Mouse (Mus musculus): Measurements from ENCODE around the gene Efnb3. TPM values are rescaled to one million over a fixed set of nuclear protein-coding genes. Genes with fewer than 3 reads are reported as not detected.

Gene Efnb3
- polyA plus RNA-seq, 1 experiment from 2014 or later: 57.0 TPM

GRCm38 (mm10) chr11:69526631-69527030, 33.4 kb downstream of the Efnb3 start:
- ATAC-seq (ENCODE audit: insufficient number of reproducible peaks, insufficient read depth, low FRiP score, low TSS enrichment): no peak
- 22% methylated on average over 4 of the region's 4 CpGs for WGBS
- peak overlapping the region; percentile 24 for H3K4me3 ChIP-seq
- H3K27ac ChIP-seq: peak overlapping the region; percentile 76
- no peaks in the 10 kb centered on the region for H3K36me3 ChIP-seq
- H3K9me3 ChIP-seq: no peaks in the 10 kb centered on the region
- peaks cover 18% of the 10 kb centered on the region for H3K4me1 ChIP-seq
- H3K4me2 ChIP-seq (replicated peaks): peak overlapping the region; percentile 48
- H3K9ac ChIP-seq: peak overlapping the region; percentile 50
- no peaks in the 10 kb centered on the region for H3K27me3 ChIP-seq

DNA sequence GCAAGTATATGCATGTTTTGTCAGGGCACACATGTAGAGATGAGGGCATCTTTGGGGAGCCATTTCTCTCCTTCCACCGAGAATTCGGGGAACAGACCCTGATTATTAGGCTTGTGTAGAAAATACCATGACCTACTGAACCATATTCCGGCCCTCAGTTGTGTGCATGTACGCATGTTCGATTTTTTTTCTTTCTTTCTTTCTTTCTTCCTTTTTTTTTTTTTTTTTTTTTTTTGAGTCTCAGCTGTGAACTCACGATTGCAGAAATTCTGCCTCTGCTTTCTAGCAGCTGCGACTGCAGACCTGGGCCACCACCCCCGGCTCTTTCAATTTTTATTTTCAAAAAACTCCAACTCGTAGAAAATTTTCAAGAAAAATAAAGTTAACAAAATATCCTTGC, 34.3 kb downstream of the Efnb3 start:
- Histone ChIP-seq H3K27me3 (no peaks in the 10 kb centered on the region), H3K36me3 (no peaks in the 10 kb centered on the region), H3K9ac (no peak overlapping the region), H3K4me1 (peaks cover 22% of the 10 kb centered on the region), H3K9me3 (no peaks in the 10 kb centered on the region), H3K4me2 (replicated peaks) (no peak overlapping the region), H3K4me3 (no peak overlapping the region), H3K27ac (no peak overlapping the region)
- WGBS: 83% methylated on average over 9 of the region's 9 CpGs
- no peak for ATAC-seq (ENCODE audit: insufficient number of reproducible peaks, insufficient read depth, low FRiP score, low TSS enrichment)

DNA sequence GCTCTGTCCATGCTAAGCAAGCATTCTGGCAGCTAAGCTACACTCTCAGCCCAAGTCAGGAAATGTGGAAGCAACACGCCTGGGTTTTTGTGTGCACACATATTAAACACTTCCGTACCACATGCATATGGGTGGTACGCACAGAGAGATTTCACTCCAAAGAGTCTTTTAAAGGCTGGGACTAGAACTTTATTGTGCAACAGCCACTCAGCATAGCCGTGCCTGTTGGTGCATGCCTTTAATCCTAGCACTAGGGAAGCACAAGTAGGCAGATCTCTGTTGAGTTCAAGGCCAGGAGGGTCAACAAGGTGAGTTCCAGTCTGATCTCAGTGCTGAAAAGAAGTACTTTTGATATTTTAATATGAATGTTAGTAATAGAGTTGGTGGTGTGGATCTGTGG, 36.4 kb downstream of the Efnb3 start:
- Histone ChIP-seq H3K9me3 (no peaks in the 10 kb centered on the region), H3K27me3 (no peaks in the 10 kb centered on the region), H3K36me3 (no peaks in the 10 kb centered on the region), H3K27ac (no peak overlapping the region), H3K9ac (no peak overlapping the region), H3K4me3 (no peak overlapping the region), H3K4me1 (peaks cover 28% of the 10 kb centered on the region), H3K4me2 (replicated peaks) (no peak overlapping the region)
- ATAC-seq (ENCODE audit: insufficient number of reproducible peaks, insufficient read depth, low FRiP score, low TSS enrichment): no peak
- WGBS: 89% methylated on average over 4 of the region's 4 CpGs

DNA sequence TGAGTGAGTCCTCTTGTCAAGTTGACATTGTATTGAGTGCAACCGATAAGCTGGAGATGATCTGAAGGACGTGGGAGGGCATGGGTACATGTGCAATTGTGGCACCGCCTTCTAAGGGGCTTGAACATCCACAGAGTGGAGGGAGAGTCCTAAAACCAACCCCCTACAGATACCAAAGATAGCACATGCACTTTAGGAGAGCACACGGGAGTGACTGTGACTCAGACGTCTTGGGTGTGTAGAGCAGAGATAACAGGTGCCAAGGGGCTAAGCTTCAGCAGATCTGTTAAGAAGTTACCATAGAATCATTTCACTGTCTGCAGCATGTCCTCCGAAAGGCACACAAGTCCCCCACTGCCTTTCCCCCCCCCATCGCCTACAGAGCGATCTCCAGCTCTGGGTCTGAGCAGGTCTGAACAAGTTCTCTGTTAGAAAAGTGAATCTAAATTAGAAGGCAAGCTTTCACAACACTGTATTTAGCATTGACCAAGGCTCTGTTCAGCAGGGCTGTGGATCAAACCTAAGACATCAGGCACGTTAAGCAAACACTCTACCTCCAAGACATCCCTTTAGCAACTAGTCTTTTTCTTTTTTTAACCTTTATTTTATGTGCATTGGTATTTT, 38.4 kb downstream of the Efnb3 start:
- H3K27me3 ChIP-seq: no peaks in the 10 kb centered on the region
- peaks cover 20% of the 10 kb centered on the region for H3K4me1 ChIP-seq
- no peaks in the 10 kb centered on the region for H3K9me3 ChIP-seq
- no peak overlapping the region for H3K27ac ChIP-seq
- 80% methylated on average over 9 of the region's 9 CpGs for WGBS
- no peak for ATAC-seq (ENCODE audit: insufficient number of reproducible peaks, insufficient read depth, low FRiP score, low TSS enrichment)
- no peaks in the 10 kb centered on the region for H3K36me3 ChIP-seq
- no peak overlapping the region for H3K4me2 ChIP-seq (replicated peaks)
- H3K9ac ChIP-seq: no peak overlapping the region
- no peak overlapping the region for H3K4me3 ChIP-seq

- Histone ChIP-seq H3K4me1 (peaks cover 21% of the 10 kb centered on the region; the same call in 1 of the 2 replicates), H3K9ac (no peak overlapping the region), H3K4me3 (no peak overlapping the region), H3K36me3 (no peaks in the 10 kb centered on the region), H3K27me3 (no peaks in the 10 kb centered on the region), H3K9me3 (no peaks in the 10 kb centered on the region), H3K4me2 (replicated peaks) (no peak overlapping the region), H3K27ac (no peak overlapping the region)
- ATAC-seq (ENCODE audit: insufficient number of reproducible peaks, insufficient read depth, low FRiP score, low TSS enrichment): no peak
- WGBS: 67% methylated on average over 4 of the region's 4 CpGs
These were observed 40.0 kb downstream of the Efnb3 start for GRCm38 (mm10) chr11:69519976-69520375.

DNA sequence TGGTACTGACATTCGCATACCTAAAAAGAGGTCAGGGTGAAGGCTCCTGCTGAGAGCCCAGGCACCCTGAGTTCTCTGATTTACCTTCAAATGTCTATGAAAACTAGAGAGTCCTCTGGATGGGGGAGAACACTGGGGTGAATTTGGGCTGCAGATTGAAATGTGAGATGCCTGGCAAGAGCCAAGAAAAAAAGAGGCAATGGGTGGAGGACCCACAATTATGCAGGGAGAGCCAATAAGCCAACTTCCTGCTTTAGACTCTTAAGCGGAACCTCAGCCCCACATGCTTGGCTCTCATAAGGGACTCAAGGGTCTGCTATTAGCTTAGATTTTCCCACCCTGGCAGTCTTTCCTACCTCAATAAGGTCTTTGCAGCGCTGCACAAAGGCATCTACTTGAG, 43.3 kb downstream of the Efnb3 start:
- Histone ChIP-seq H3K4me1 (peaks cover 27% of the 10 kb centered on the region), H3K9ac (no peak overlapping the region), H3K27ac (0 out of 2 replicates have a peak overlapping the region, but pooled peaks have one; percentile 4), H3K27me3 (no peaks in the 10 kb centered on the region), H3K36me3 (no peaks in the 10 kb centered on the region), H3K9me3 (no peaks in the 10 kb centered on the region), H3K4me2 (replicated peaks) (no peak overlapping the region), H3K4me3 (no peak overlapping the region)
- WGBS: 70% methylated on average over 3 of the region's 3 CpGs
- no peak for ATAC-seq (ENCODE audit: insufficient number of reproducible peaks, insufficient read depth, low FRiP score, low TSS enrichment)

GRCm38 (mm10) chr11:69516151-69516640, 43.8 kb downstream of the Efnb3 start:
- no peak overlapping the region for H3K4me2 ChIP-seq (replicated peaks)
- H3K9ac ChIP-seq: no peak overlapping the region
- no peaks in the 10 kb centered on the region for H3K9me3 ChIP-seq
- 63% methylated on average over 15 of the region's 15 CpGs for WGBS
- no peak for ATAC-seq (ENCODE audit: insufficient number of reproducible peaks, insufficient read depth, low FRiP score, low TSS enrichment)
- H3K4me3 ChIP-seq: no peak overlapping the region
- 0 out of 2 replicates have a peak overlapping the region, but pooled peaks have one; percentile 4 for H3K27ac ChIP-seq
- H3K4me1 ChIP-seq: peaks cover 32% of the 10 kb centered on the region
- H3K27me3 ChIP-seq: no peaks in the 10 kb centered on the region
- no peaks in the 10 kb centered on the region for H3K36me3 ChIP-seq

DNA sequence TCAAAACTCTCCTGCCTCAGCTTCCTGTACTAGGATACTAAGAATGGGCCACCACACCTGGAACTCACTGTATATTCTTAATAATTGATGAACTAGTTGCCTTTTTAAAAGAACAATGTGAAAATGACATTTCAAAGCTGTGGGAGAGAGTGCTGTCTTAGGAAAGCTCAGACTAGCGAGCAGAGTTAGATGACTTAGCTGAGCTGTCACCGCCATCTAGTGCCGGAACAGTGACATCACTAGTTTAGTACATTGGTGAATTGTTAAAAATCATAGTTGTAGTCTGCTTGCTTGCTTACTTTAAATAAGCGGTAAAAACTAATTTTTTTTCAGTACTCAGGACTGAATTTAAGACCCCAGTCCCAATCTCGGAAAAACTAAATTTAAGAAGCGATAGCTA, 46.2 kb downstream of the Efnb3 start:
- H3K27ac ChIP-seq: no peak overlapping the region
- no peaks in the 10 kb centered on the region for H3K9me3 ChIP-seq
- H3K4me3 ChIP-seq: no peak overlapping the region
- no peaks in the 10 kb centered on the region for H3K27me3 ChIP-seq
- no peak overlapping the region for H3K4me2 ChIP-seq (replicated peaks)
- ATAC-seq (ENCODE audit: insufficient number of reproducible peaks, insufficient read depth, low FRiP score, low TSS enrichment): no peak
- H3K9ac ChIP-seq: no peak overlapping the region
- peaks cover 27% of the 10 kb centered on the region for H3K4me1 ChIP-seq
- no peaks in the 10 kb centered on the region for H3K36me3 ChIP-seq
- WGBS: 11% methylated on average over 6 of the region's 6 CpGs

GRCm38 (mm10) chr11:69510796-69511496, 49.1 kb downstream of the Efnb3 start:
- H3K9ac ChIP-seq: no peak overlapping the region

More at GRCm38 (mm10) chr11:69510796-69511496, 49.1 kb downstream of the Efnb3 start:
- Histone ChIP-seq H3K4me1 (peaks cover 16% of the 10 kb centered on the region), H3K4me2 (replicated peaks) (no peak overlapping the region), H3K9me3 (no peaks in the 10 kb centered on the region), H3K27me3 (no peaks in the 10 kb centered on the region), H3K36me3 (no peaks in the 10 kb centered on the region), H3K4me3 (no peak overlapping the region), H3K27ac (0 out of 2 replicates have a peak overlapping the region, but pooled peaks have one; percentile 4)
- 23% methylated on average over 7 of the region's 7 CpGs for WGBS
- no peak for ATAC-seq (ENCODE audit: insufficient number of reproducible peaks, insufficient read depth, low FRiP score, low TSS enrichment)

Small RNA genes within 50 kb of the gene (microRNA-seq; reads per million reads assigned to microRNA genes)
- not detected for gene Gm27493

Other genes with a start within 250 kb of the Efnb3 start
- gene Cntrob, start 236.4 kb downstream of the Efnb3 start, polyA plus RNA-seq (2016; fragmentation: Nextera tagmentation; extraction: Ambion mirVana): 31.2 and 34.1 TPM in 2 replicates
- gene Trappc1, start 236.2 kb downstream of the Efnb3 start, polyA plus RNA-seq (2016; fragmentation: Nextera tagmentation; extraction: Ambion mirVana): 164 and 173 TPM in 2 replicates
- gene Kcnab3, start 233.9 kb downstream of the Efnb3 start, polyA plus RNA-seq (2016; fragmentation: Nextera tagmentation; extraction: Ambion mirVana): 2.2 and 2.4 TPM in 2 replicates
- 24.1 and 25.0 TPM in 2 replicates for gene Rnf227, start 219.7 kb downstream of the Efnb3 start, polyA plus RNA-seq (2016; fragmentation: Nextera tagmentation; extraction: Ambion mirVana)
- 130 and 135 TPM in 2 replicates for gene Chd3, start 190.8 kb downstream of the Efnb3 start, polyA plus RNA-seq (2016; fragmentation: Nextera tagmentation; extraction: Ambion mirVana)
- 126 and 129 TPM in 2 replicates for gene Naa38, start 164.7 kb downstream of the Efnb3 start, polyA plus RNA-seq (2016; fragmentation: Nextera tagmentation; extraction: Ambion mirVana)
- gene Cyb5d1, start 164.6 kb downstream of the Efnb3 start, polyA plus RNA-seq (2016; fragmentation: Nextera tagmentation; extraction: Ambion mirVana): 44.6 and 50.0 TPM in 2 replicates
- gene Tmem88, start 162.0 kb downstream of the Efnb3 start, polyA plus RNA-seq (2016; fragmentation: Nextera tagmentation; extraction: Ambion mirVana): 18.1 and 21.3 TPM in 2 replicates
- gene Kdm6b, start 146.5 kb downstream of the Efnb3 start, polyA plus RNA-seq (2016; fragmentation: Nextera tagmentation; extraction: Ambion mirVana): 42.3 and 43.4 TPM in 2 replicates
- 2.4 and 2.8 TPM in 2 replicates for gene Dnah2, start 11.1 kb downstream of the Efnb3 start, polyA plus RNA-seq (2016; fragmentation: Nextera tagmentation; extraction: Ambion mirVana)
- 29.4 and 36.2 TPM in 2 replicates for gene Wrap53, start 20.1 kb upstream of the Efnb3 start, polyA plus RNA-seq (2016; fragmentation: Nextera tagmentation; extraction: Ambion mirVana)
- 159 and 161 TPM in 2 replicates for gene Trp53, start 20.2 kb upstream of the Efnb3 start, polyA plus RNA-seq (2016; fragmentation: Nextera tagmentation; extraction: Ambion mirVana)
- gene Atp1b2, start 45.7 kb upstream of the Efnb3 start, polyA plus RNA-seq (2016; fragmentation: Nextera tagmentation; extraction: Ambion mirVana): 4.2 and 5.3 TPM in 2 replicates
- gene Shbg, start 57.7 kb upstream of the Efnb3 start, polyA plus RNA-seq (2016; fragmentation: Nextera tagmentation; extraction: Ambion mirVana): not detected in 2 replicates
- gene Sat2, start 61.8 kb upstream of the Efnb3 start, polyA plus RNA-seq (2016; fragmentation: Nextera tagmentation; extraction: Ambion mirVana): 25.4 and 25.8 TPM in 2 replicates
- gene Fxr2, start 72.8 kb upstream of the Efnb3 start, polyA plus RNA-seq (2016; fragmentation: Nextera tagmentation; extraction: Ambion mirVana): 52.2 and 58.4 TPM in 2 replicates
- 0.36 TPM in 1 of 2 replicates, not detected in the other for gene Sox15, start 95.1 kb upstream of the Efnb3 start, polyA plus RNA-seq (2016; fragmentation: Nextera tagmentation; extraction: Ambion mirVana)
- gene Mpdu1, start 102.4 kb upstream of the Efnb3 start, polyA plus RNA-seq (2016; fragmentation: Nextera tagmentation; extraction: Ambion mirVana): 63.3 and 67.9 TPM in 2 replicates
- 8.0 and 8.5 TPM in 2 replicates for gene Cd68, start 105.9 kb upstream of the Efnb3 start, polyA plus RNA-seq (2016; fragmentation: Nextera tagmentation; extraction: Ambion mirVana)
- gene Eif4a1, start 112.2 kb upstream of the Efnb3 start, polyA plus RNA-seq (2016; fragmentation: Nextera tagmentation; extraction: Ambion mirVana): 561 and 632 TPM in 2 replicates
- gene Senp3, start 121.9 kb upstream of the Efnb3 start, polyA plus RNA-seq (2016; fragmentation: Nextera tagmentation; extraction: Ambion mirVana): 134 and 147 TPM in 2 replicates
- 0.50 TPM in 2 replicates for gene Tnfsf13, start 125.6 kb upstream of the Efnb3 start, polyA plus RNA-seq (2016; fragmentation: Nextera tagmentation; extraction: Ambion mirVana)
- 3.1 and 3.9 TPM in 2 replicates for gene Tnfsf12, start 135.6 kb upstream of the Efnb3 start, polyA plus RNA-seq (2016; fragmentation: Nextera tagmentation; extraction: Ambion mirVana)
- gene Tnfsfm13, start 135.9 kb upstream of the Efnb3 start, polyA plus RNA-seq (2016; fragmentation: Nextera tagmentation; extraction: Ambion mirVana): 2.5 and 3.5 TPM in 2 replicates
- 27.9 and 32.7 TPM in 2 replicates for gene Polr2a, start 198.4 kb upstream of the Efnb3 start, polyA plus RNA-seq (2016; fragmentation: Nextera tagmentation; extraction: Ambion mirVana)
- gene Slc35g3, start 201.8 kb upstream of the Efnb3 start, polyA plus RNA-seq (2016; fragmentation: Nextera tagmentation; extraction: Ambion mirVana): not detected in 2 replicates
- 2.1 and 2.4 TPM in 2 replicates for gene Zbtb4, start 205.7 kb upstream of the Efnb3 start, polyA plus RNA-seq (2016; fragmentation: Nextera tagmentation; extraction: Ambion mirVana)
- 11.1 and 11.9 TPM in 2 replicates for gene Chrnb1, start 235.7 kb upstream of the Efnb3 start, polyA plus RNA-seq (2016; fragmentation: Nextera tagmentation; extraction: Ambion mirVana)
- gene Fgf11, start 241.7 kb upstream of the Efnb3 start, polyA plus RNA-seq (2016; fragmentation: Nextera tagmentation; extraction: Ambion mirVana): 1.7 and 2.2 TPM in 2 replicates
- gene Tmem102, start 245.4 kb upstream of the Efnb3 start, polyA plus RNA-seq (2016; fragmentation: Nextera tagmentation; extraction: Ambion mirVana): 2.9 and 3.0 TPM in 2 replicates